Mouse (Mus musculus): ENCODE results near the gene Ube2q1. TPM values are rescaled to one million over a fixed set of nuclear protein-coding genes. Genes with fewer than 3 reads are reported as not detected.
A peak's percentile ranks its signal among the peaks of the same experiment; 100 is the strongest.

Ube2q1 gene
- polyA plus RNA-seq, 1 experiment from 2014 or later: 9.7 TPM

DNA sequence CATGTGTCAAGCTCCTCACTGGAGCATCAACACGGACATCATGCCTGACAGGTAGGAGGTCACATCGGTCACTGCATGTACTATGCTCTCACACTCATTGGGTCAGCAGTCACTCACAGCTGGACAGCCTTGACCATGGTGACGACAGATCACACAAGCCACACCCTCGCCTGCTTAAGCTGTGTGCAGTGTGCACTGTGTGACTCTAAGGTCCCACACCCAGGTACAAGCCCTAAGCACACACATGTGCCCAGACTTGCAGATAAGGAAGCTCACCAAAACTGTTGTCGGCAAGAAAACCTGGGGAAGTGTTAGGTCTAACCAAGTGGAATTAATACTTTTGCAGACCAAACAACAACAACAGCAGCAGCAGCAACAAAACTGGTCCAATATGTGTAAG lies 34.5 kb downstream of the Ube2q1 start:
- Histone ChIP-seq H3K9ac (peak overlapping the region; percentile 49; the same call in 1 of the 2 replicates), H3K4me3 (peak overlapping the region; percentile 26), H3K27ac (peak overlapping the region; percentile 96), H3K4me1 (peaks cover 29% of the 10 kb centered on the region), H3K36me3 (no peaks in the 10 kb centered on the region), H3K9me3 (replicated peaks) (no peaks in the 10 kb centered on the region), H3K4me2 (peak overlapping the region; percentile 67), H3K27me3 (replicated peaks) (peaks cover 9% of the 10 kb centered on the region; the same call in 1 of the 2 replicates)
- WGBS (ENCODE audit: insufficient replicate concordance): 49% methylated on average over 5 of the region's 5 CpGs
- ATAC-seq: peak; percentile 89

DNA sequence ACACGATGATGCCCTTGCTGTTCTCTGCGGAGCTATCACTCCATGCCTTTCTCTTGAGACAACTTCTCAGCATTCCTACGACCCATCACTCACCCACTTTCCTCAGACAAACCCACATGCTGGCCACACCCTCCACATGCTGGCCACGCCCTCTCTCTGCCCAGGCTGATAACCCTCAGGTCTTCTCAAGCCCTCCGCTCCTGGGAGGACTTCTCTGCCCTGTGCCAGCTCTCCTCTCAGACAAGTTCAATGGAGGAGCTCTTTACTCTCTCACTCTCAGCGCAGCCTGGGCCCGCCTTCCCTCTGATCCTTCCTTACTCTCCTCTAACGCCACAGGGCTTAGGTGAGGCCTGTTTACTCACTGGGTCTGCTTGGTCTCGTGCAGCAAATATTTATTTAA lies 35.2 kb downstream of the Ube2q1 start:
- Histone ChIP-seq H3K27ac (peak overlapping the region; percentile 96), H3K4me2 (peak overlapping the region; percentile 67), H3K9me3 (replicated peaks) (no peaks in the 10 kb centered on the region), H3K4me1 (peaks cover 29% of the 10 kb centered on the region), H3K9ac (peak overlapping the region; percentile 49), H3K27me3 (replicated peaks) (peaks cover 9% of the 10 kb centered on the region; the same call in 1 of the 2 replicates), H3K36me3 (no peaks in the 10 kb centered on the region), H3K4me3 (peak overlapping the region; percentile 26)
- WGBS (ENCODE audit: insufficient replicate concordance): 28% methylated on average over 9 of the region's 9 CpGs
- peak; percentile 94 for ATAC-seq

DNA sequence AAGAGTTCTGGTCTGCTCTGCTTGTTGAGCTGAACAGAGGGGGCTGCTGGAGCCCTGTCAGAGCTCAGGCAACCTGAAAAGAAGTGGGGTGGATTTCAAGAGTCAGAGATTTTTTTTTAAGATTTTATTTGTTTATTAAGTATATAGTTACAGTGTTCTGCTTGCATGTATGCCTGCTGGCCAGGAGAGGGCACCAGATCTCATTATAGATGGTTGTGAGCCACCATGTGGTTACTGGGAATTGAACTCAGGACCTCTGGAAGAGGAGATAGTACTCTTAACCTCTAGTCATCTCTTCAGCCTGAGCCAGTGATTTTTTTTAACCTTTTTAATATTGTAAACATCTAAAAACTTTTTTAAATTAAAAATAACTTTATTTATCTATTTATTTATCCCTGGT lies 37.4 kb downstream of the Ube2q1 start:
- H3K9me3 ChIP-seq (replicated peaks): no peaks in the 10 kb centered on the region
- peaks cover 24% of the 10 kb centered on the region for H3K27me3 ChIP-seq (replicated peaks)
- no peak overlapping the region for H3K9ac ChIP-seq
- no peak overlapping the region for H3K4me2 ChIP-seq
- no peak for ATAC-seq
- peaks cover 29% of the 10 kb centered on the region for H3K4me1 ChIP-seq
- no peak overlapping the region for H3K4me3 ChIP-seq
- H3K36me3 ChIP-seq: no peaks in the 10 kb centered on the region
- no peak overlapping the region for H3K27ac ChIP-seq

DNA sequence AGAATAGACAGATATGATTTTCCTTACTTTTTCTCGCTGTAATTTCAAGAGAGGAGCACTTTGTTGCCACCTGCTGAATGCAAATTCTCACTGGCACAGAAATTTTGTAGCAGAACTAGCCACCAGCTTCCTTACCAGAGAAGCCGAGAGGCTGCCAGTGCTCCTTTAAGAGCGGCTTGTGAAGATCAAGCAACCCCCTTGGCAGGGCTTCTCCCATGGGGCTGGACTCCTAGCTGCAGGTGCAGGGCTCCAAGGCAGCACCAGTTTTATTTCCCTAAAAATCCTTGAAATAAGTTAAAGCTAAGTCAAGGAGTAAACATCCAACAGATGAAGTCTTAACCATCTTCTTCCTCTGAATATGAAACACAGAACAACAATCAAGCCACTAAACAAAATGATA lies 38.8 kb downstream of the Ube2q1 start:
- no peaks in the 10 kb centered on the region for H3K36me3 ChIP-seq
- WGBS (ENCODE audit: insufficient replicate concordance): 55% methylated on average over 3 of the region's 3 CpGs
- H3K4me1 ChIP-seq: peaks cover 25% of the 10 kb centered on the region
- H3K9me3 ChIP-seq (replicated peaks): no peaks in the 10 kb centered on the region
- ATAC-seq: no peak
- H3K27ac ChIP-seq: no peak overlapping the region
- H3K4me3 ChIP-seq: no peak overlapping the region
- H3K4me2 ChIP-seq: no peak overlapping the region
- no peak overlapping the region for H3K9ac ChIP-seq
- peaks cover 33% of the 10 kb centered on the region for H3K27me3 ChIP-seq (replicated peaks)

DNA sequence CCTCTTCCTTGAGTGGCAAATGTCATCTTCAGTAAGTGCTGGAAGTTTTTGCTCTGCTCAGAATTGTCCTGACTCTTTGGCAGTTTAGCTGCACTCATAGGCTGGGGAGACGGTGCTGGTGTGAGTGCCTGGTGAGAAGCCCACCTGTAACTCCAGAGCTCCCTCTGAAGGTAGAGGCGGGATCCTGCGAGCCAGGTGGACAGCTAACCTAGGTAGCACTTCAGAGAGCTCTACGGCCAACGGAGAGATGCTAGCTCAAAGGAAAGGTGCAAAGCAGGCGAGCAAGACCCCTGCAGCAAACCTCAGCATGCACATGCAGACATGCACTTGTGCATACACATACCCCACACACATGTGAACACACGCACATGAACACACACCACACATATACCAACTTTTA lies 40.6 kb downstream of the Ube2q1 start:
- Histone ChIP-seq H3K4me3 (no peak overlapping the region), H3K9ac (no peak overlapping the region), H3K4me2 (no peak overlapping the region), H3K27me3 (replicated peaks) (peaks cover 33% of the 10 kb centered on the region), H3K4me1 (peaks cover 10% of the 10 kb centered on the region), H3K36me3 (no peaks in the 10 kb centered on the region), H3K27ac (no peak overlapping the region), H3K9me3 (replicated peaks) (no peaks in the 10 kb centered on the region)
- no peak for ATAC-seq
- 66% methylated on average over 7 of the region's 7 CpGs for WGBS (ENCODE audit: insufficient replicate concordance)

DNA sequence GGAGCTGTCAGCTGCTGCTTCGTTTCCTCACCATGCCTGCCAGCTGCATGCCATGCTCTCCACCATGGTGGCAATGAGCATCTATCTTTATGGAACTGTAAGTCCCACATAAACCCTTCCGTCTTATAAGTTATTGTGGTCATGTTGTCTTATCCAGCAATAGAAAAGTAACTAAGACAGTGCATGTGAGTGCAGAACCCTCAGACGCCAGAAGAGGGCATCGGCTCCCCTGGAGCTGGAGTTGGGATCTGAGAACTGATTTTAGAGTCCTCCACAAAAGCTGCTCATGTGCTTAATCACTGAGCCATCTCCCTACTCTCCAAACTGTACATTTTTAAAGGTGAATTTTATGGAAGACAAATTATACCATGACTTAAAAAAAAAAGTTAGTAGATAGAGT lies 43.6 kb downstream of the Ube2q1 start:
- WGBS (ENCODE audit: insufficient replicate concordance): 36% methylated on average over 4 of the region's 4 CpGs

DNA sequence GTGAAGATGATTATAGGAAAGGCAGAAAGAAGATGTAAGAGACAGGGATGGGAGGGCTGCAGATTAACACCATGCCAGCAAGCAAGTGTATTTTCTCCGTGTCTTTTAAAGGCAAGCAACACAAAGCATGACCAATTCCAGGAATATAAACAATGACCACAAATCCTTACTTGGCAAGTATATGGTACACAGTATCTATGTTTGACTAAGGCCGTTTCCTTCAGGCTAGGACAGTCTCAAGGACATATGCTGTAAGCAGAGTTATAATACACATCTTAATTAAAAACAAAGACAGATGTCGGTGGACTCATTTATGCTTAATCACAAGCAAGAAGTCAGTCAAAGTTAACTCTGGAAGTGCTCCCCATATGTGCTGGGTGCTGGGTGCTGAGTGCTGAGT lies 45.2 kb downstream of the Ube2q1 start:
- H3K9me3 ChIP-seq (replicated peaks): no peaks in the 10 kb centered on the region
- H3K4me2 ChIP-seq: no peak overlapping the region
- no peak overlapping the region for H3K4me3 ChIP-seq
- H3K36me3 ChIP-seq: no peaks in the 10 kb centered on the region
- H3K4me1 ChIP-seq: peaks cover 35% of the 10 kb centered on the region
- H3K27me3 ChIP-seq (replicated peaks): peaks cover 24% of the 10 kb centered on the region
- no peak overlapping the region for H3K9ac ChIP-seq
- no peak for ATAC-seq
- 54% methylated on average over 3 of the region's 3 CpGs for WGBS (ENCODE audit: insufficient replicate concordance)
- no peak overlapping the region for H3K27ac ChIP-seq

More for the DNA sequence above, 43.6 kb downstream of the Ube2q1 start:
- no peaks in the 10 kb centered on the region for H3K36me3 ChIP-seq
- H3K9ac ChIP-seq: no peak overlapping the region
- H3K27me3 ChIP-seq (replicated peaks): peaks cover 32% of the 10 kb centered on the region
- no peak overlapping the region for H3K4me2 ChIP-seq
- no peak overlapping the region for H3K4me3 ChIP-seq
- no peaks in the 10 kb centered on the region for H3K9me3 ChIP-seq (replicated peaks)
- no peak overlapping the region for H3K27ac ChIP-seq
- no peak for ATAC-seq
- peaks cover 33% of the 10 kb centered on the region for H3K4me1 ChIP-seq

DNA sequence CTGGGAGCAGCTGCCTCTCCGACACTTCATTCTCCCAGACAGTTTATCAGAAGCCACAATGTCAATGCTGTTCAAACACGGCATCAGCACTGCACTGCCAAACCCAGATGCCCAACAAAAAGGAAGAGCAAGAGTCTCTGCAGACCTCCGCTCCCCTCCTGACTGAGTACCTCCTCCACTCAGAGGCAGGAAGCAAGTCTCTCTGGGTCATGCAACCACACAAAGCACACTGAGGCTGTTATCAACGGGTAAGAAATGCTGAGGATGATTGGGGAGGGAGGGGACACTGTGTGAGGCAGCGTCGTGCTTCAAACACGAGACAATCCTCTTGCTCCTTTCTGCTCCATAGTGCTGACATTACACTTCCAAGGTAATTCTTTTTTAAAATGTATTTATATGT lies 46.5 kb downstream of the Ube2q1 start:
- H3K4me1 ChIP-seq: peaks cover 35% of the 10 kb centered on the region
- H3K9ac ChIP-seq: no peak overlapping the region
- H3K27me3 ChIP-seq (replicated peaks): peaks cover 18% of the 10 kb centered on the region
- H3K4me3 ChIP-seq: peak overlapping the region; percentile 0; the same call in 1 of the 2 replicates
- H3K4me2 ChIP-seq: peak overlapping the region; percentile 48
- ATAC-seq: peak; percentile 62
- WGBS (ENCODE audit: insufficient replicate concordance): 20% methylated on average over 7 of the region's 7 CpGs
- H3K36me3 ChIP-seq: no peaks in the 10 kb centered on the region
- H3K27ac ChIP-seq: no peak overlapping the region
- no peaks in the 10 kb centered on the region for H3K9me3 ChIP-seq (replicated peaks)

DNA sequence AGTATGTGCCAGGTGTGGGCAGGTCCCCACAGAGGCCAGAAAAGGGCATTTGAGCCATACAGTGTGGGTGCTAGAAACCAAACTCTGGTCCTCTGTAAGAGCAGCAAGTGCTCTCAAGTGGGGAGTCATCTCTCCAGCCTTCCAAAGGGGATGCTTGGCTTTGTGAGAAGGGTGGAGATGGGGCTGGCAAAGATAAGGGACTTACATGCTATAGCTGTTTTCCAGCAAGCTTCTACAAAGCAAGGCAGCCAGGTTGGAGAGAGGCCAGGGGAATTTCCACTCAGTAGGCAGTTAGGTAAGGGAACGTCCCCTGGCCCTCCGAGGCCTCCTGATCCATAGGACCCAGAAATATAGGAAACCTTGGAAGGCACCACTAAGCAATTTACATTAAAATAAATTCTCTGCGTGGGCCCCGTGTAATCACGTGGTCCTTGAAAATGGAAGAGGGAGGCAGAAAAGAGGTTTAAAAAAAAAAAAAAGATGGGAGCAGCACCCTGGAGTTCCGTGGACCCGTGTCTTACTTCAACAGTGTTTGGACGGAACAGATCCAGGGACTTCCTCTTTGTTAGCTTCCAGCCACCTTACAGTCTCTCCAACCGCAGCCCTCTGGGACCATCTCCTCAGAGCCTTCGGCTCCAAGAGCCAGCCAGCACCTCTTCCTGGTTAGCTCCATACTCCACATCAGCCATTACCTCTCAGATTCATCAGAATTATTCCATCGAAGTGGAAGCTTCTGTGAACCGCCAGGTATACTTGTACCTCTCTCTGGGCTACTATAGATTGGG lies 47.1 kb downstream of the Ube2q1 start:
- Histone ChIP-seq H3K4me1 (peaks cover 35% of the 10 kb centered on the region), H3K9ac (no peak overlapping the region), H3K27me3 (replicated peaks) (peaks cover 12% of the 10 kb centered on the region; the same call in 1 of the 2 replicates), H3K4me2 (peak overlapping the region; percentile 48), H3K4me3 (peak overlapping the region; percentile 0; the same call in 1 of the 2 replicates), H3K36me3 (no peaks in the 10 kb centered on the region), H3K27ac (no peak overlapping the region; the same call in 1 of the 2 replicates), H3K9me3 (replicated peaks) (no peaks in the 10 kb centered on the region)
- 58% methylated on average over 12 of the region's 12 CpGs for WGBS (ENCODE audit: insufficient replicate concordance)
- ATAC-seq: no peak; the same call in 1 of the 2 replicates

DNA sequence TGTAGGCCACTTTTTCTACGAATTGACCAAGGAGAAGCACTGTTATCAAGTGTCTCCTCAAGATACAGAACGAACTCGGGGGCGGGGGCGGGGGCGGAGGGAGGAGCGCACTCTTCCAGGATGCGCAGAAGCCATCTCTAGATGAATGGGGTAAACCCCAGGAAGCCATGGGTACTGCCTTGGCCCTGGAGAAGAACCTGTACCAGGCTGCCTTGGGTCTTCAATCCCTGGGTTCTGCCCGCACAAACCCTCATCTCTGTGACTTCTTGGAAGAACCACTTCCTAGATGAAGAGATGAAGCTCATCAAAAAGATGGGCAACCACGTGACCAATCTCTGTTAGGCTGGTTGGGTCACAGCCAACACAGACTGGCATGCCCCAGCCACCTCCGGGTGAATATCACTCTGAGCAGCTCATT lies 47.7 kb downstream of the Ube2q1 start:
- H3K27ac ChIP-seq: 0 out of 2 replicates have a peak overlapping the region, but pooled peaks have one; percentile 8
- H3K4me2 ChIP-seq: peak overlapping the region; percentile 48
- H3K4me1 ChIP-seq: peaks cover 35% of the 10 kb centered on the region
- H3K9me3 ChIP-seq (replicated peaks): no peaks in the 10 kb centered on the region
- H3K9ac ChIP-seq: no peak overlapping the region
- WGBS (ENCODE audit: insufficient replicate concordance): 54% methylated on average over 11 of the region's 11 CpGs
- peak; percentile 75 for ATAC-seq
- H3K36me3 ChIP-seq: no peaks in the 10 kb centered on the region
- peaks cover 7% of the 10 kb centered on the region; the same call in 1 of the 2 replicates for H3K27me3 ChIP-seq (replicated peaks)
- H3K4me3 ChIP-seq: no peak overlapping the region

DNA sequence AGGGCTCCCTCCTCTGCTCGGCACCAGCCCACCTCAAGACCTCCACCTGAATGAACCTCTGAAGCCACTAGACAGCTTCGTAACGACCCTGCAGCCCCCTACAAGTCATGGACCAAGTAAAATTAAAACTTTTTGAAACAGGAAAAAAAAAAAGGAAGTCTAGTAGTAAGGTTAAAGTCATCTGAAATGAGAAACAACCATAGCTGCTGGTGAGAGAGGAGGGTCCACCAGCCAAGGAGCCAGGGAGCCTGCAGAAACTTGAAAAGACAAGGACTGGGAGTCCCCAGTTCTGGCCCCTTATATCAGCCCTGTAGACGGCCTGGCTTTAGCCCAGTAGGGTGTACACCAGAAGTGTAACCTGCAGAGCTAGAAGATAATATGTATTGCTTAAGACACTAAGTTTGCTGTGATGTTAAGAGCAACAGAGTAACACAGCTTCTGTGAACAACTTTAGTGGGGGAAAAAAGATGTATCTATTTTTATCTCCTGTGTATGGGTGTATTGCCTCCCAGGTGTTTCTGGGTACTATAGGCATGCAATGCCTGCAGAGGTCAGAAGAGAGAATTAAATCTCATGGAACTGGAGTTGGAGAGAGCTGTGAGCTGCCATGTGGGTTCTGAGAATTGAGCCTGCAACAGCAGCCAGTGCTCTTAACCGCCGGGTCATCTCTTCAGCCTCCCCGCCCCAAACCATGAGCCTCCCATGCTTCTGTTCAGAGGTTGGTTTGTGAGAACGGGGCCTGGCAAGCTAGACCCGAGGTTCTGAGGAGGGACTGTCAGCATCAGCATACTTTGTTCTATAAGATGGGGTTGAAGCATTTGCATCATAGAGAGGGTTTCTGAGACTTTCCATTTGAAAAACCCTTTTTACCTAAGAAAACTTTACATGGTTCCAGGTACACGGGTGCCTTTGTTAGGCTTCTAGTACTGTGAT lies 48.4 kb downstream of the Ube2q1 start:
- 55% methylated on average over 10 of the region's 10 CpGs for WGBS (ENCODE audit: insufficient replicate concordance)
- H3K4me3 ChIP-seq: no peak overlapping the region
- H3K9ac ChIP-seq: no peak overlapping the region
- peak overlapping the region; percentile 48 for H3K4me2 ChIP-seq
- no peaks in the 10 kb centered on the region for H3K36me3 ChIP-seq
- peaks cover 7% of the 10 kb centered on the region; the same call in 1 of the 2 replicates for H3K27me3 ChIP-seq (replicated peaks)
- peak; percentile 30; the same call in 1 of the 2 replicates for ATAC-seq
- H3K27ac ChIP-seq: peak overlapping the region; percentile 8
- no peaks in the 10 kb centered on the region for H3K9me3 ChIP-seq (replicated peaks)
- peaks cover 35% of the 10 kb centered on the region for H3K4me1 ChIP-seq

DNA sequence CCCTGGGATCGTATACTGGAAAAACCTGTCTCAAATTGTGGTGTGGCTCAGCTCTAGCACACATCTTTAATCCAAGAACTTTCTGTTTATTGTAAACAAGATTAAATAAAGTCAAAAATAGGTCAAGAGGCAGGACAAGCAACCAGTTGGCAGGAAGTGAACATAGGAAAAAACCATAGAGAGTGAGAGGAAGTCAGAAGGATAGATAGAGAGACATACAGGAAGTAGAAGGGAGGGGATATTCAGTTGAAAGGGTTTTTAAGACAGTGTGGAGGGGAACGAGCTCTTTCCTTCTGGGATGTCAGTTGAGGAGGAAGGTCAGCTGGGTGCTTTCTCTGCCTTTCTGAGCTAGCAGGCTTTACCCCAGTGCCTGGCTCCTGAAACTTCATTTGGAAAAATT lies 50.2 kb downstream of the Ube2q1 start:
- H3K27me3 ChIP-seq (replicated peaks): peaks cover 16% of the 10 kb centered on the region
- 42% methylated on average over 2 of the region's 2 CpGs for WGBS (ENCODE audit: insufficient replicate concordance)
- no peak overlapping the region for H3K4me2 ChIP-seq
- no peak overlapping the region for H3K27ac ChIP-seq
- peaks cover 32% of the 10 kb centered on the region for H3K4me1 ChIP-seq
- H3K9me3 ChIP-seq (replicated peaks): no peaks in the 10 kb centered on the region
- no peak overlapping the region for H3K9ac ChIP-seq
- no peaks in the 10 kb centered on the region for H3K36me3 ChIP-seq
- ATAC-seq: no peak
- no peak overlapping the region for H3K4me3 ChIP-seq
